Mouse (Mus musculus) granulocyte monocyte progenitor cell, adult 5-6 weeks (primary cell): Measurements from ENCODE around the gene Pi4k2a. TPM values are rescaled to one million over a fixed set of nuclear protein-coding genes. Genes with fewer than 3 reads are reported as not detected.

ENCODE experiments used
- ATAC-seq: replicated peaks from 2 replicates; pipeline ENCODE4 v1.8.0; 2016; ENCODE audit warnings: mild to moderate bottlenecking, moderate TSS enrichment, inconsistent platforms; ENCODE audit not compliant: poor library complexity, severe bottlenecking
- total RNA-seq, 2 experiments: library from RNA; stranded (forward) in 1 of 2; stranded (reverse) in 1 of 2; fragments of 200-712, 200-1000 nt in 1 of 2; fragments of >200 nt in 1 of 2; fragmentation: Nextera tagmentation in 1 of 2; gene quantifications; 2 replicates each; pipeline ENCODE4 v1.2.3; 2014 to 2017

Gene Pi4k2a
- total RNA-seq, 2 experiments from 2014 or later, result 6.7 to 19.1 TPM

GRCm38 (mm10) chr19:42157493-42158237 is 67.4 kb downstream of the Pi4k2a start:
- peak; percentile 94 for ATAC-seq

DNA sequence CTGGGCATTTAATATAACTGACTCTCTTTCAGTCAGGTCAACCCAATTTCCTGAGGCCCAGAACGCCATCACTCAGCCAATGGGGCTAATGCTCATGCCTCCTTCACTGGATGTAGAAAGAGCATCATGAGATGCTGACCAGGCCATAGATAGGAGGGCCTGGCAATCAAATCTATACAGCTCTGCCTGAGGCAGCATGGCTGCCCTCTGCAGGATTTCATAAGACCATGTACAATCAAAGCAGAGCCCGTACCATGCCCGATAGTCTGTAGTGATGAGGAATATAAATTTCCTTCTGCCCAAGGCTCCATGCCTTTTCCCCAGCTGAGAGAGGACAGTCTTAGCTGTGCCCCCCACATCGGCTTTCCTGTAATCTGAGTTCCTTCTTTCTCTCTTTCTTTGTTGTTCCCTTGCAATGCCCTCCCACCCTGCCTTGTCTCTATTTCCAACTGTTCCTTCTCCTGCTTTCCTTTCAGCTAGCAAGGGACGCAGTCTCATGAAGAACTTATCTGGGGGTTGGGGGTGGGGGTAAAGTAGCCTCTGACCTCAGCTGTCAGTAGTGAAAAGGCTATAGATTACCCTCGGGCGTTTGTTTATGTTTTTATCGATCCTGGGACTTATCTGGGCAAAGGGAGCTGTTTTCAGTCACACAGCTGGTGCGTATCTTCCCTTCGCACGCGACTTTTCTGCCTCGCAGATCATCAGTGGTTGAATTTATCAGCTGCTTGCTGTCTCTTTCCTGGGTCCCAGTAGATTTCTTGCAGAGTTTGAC is 68.2 kb downstream of the Pi4k2a start:
- peak; percentile 31 for ATAC-seq

DNA sequence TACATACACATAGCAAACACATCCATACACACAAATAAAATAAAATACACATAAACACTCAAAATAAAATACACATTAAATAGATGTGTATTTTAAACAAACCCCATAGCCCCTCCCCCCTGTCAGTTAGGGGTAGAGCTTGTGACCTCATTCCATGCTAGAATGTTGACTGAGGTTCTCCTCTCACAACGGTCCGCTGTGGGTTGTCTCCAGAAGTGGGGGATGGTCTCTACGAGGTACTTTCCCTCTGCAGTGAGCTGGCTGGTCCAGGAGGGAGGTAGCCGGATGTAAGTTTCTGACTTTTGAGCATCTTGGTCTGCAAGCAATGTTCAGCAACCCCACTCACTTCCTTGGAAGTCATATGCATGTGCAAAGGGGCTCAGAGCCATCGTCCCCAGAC is 73.5 kb downstream of the Pi4k2a start, which contains the start of gene Zfyve27:
TSS of gene Zfyve27 (plus strand) at position 188 of the 400 bp plus-strand sequence.
- ATAC-seq, result no peak

- no peak for ATAC-seq
Observed at GRCm38 (mm10) chr19:42164188-42164587, 73.9 kb downstream of the Pi4k2a start.

GRCm38 (mm10) chr19:42166130-42166529 is 75.9 kb downstream of the Pi4k2a start:
- ATAC-seq, result peak; percentile 18; the same call in 1 of the 2 replicates

DNA sequence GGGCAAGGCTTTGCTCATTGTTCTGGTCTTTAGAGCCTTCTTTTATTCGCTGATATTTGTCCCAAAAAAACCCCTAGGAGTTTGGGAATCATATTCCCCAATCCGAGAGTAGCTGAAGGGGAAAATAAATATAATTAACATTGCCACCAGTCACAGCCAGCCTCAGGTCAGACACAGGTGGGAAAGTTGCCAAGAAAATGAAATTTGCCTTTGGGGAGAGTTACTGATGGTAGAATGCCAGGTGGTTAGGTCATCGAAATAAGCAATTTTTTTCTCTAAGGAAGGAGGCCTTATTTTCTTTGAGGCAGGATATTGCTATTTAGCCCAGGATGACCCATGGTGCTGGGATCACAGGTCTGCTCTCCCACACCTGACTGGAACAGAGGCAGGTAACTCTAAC is 76.5 kb downstream of the Pi4k2a start:
- no peak for ATAC-seq

DNA sequence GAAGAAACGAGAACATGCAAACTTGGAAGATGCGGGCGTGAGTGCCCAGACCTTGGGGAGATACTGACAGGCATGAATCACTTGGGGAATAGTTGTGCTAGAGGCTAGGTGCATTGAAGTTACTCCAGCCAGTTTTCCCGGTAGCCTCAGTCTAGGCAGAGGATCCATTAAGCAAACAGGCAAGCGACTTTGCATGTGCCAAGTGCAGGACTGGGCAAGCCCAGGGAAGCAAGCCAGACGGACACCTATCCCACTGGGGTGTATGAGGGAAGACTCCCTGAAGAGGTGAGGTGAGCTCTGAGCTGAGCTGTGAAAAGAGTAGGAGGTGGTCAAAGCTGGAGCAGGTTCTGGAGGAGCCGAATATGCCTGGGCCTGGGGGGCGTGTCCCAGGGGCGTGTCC is 77.2 kb downstream of the Pi4k2a start:
- ATAC-seq, result no peak

DNA sequence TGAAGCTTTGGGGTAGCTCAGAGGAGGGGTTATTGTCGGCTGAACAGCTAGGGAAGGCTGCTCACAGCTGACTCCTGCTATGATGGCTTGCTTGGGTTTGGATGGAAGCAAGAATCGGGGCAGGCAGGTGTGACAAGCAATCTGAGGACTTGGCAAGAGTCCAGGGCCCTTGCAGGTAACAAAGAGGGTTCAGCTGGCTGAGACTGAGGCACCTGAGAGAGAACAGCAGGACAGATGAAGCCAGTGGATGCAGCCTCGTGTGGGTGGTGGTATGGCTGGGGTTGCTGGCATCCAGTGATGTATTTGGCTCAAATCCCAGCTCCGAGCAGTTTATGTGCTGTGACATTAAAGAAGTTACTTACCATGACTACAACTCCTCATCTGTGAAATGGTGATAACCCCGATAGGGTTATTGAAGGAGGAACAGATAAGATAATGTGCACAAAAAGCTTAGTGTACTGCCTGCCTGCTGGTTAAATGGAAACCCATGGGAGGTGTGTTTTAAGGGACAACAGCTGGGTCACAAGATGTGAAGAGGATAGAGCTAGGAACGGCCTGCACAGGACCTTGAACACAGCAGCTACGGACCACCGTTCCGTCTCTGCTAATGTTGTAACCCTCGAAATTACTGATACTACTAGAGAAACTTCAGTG is 79.2 kb downstream of the Pi4k2a start:
- no peak for ATAC-seq

- peak; percentile 87 for ATAC-seq
Observed at GRCm38 (mm10) chr19:42170025-42170969, 80.0 kb downstream of the Pi4k2a start.

Other genes starting within 250 kb of the Pi4k2a start
- 18.9 and 20.6 TPM in 2 replicates for gene Frat2, start 242.3 kb upstream of the Pi4k2a start, total RNA-seq (2014; fragmentation: Nextera tagmentation)
- 25.7 and 33.4 TPM in 2 replicates for gene Frat2, start 242.3 kb upstream of the Pi4k2a start, total RNA-seq (2017)
- 14.8 and 22.3 TPM in 2 replicates for gene Rrp12, start 194.3 kb upstream of the Pi4k2a start, total RNA-seq (2014; fragmentation: Nextera tagmentation)
- gene Rrp12, start 194.3 kb upstream of the Pi4k2a start, total RNA-seq (2017), result 18.1 and 20.1 TPM in 2 replicates
- gene Pgam1, start 178.5 kb upstream of the Pi4k2a start, total RNA-seq (2014; fragmentation: Nextera tagmentation), result 865 and 869 TPM in 2 replicates
- 502 and 504 TPM in 2 replicates for gene Pgam1, start 178.5 kb upstream of the Pi4k2a start, total RNA-seq (2017)
- gene Exosc1, start 157.0 kb upstream of the Pi4k2a start, total RNA-seq (2014; fragmentation: Nextera tagmentation), result 62.5 and 87.5 TPM in 2 replicates
- 69.5 and 82.4 TPM in 2 replicates for gene Exosc1, start 157.0 kb upstream of the Pi4k2a start, total RNA-seq (2017)
- 77.4 and 78.5 TPM in 2 replicates for gene Zdhhc16, start 157.0 kb upstream of the Pi4k2a start, total RNA-seq (2014; fragmentation: Nextera tagmentation)
- gene Zdhhc16, start 157.0 kb upstream of the Pi4k2a start, total RNA-seq (2017), result 42.4 and 47.2 TPM in 2 replicates
- gene Mms19, start 109.3 kb upstream of the Pi4k2a start, total RNA-seq (2014; fragmentation: Nextera tagmentation), result 56.9 and 59.4 TPM in 2 replicates
- gene Mms19, start 109.3 kb upstream of the Pi4k2a start, total RNA-seq (2017), result 36.2 and 37.4 TPM in 2 replicates
- gene Ubtd1, start 108.7 kb upstream of the Pi4k2a start, total RNA-seq (2014; fragmentation: Nextera tagmentation), result 25.4 and 38.5 TPM in 2 replicates
- 6.4 and 9.5 TPM in 2 replicates for gene Ubtd1, start 108.7 kb upstream of the Pi4k2a start, total RNA-seq (2017)
- not detected in 2 replicates for gene Ankrd2, start 54.5 kb upstream of the Pi4k2a start, total RNA-seq (2014; fragmentation: Nextera tagmentation)
- not detected in 2 replicates for gene Ankrd2, start 54.5 kb upstream of the Pi4k2a start, total RNA-seq (2017)
- gene Hoga1, start 44.9 kb upstream of the Pi4k2a start, total RNA-seq (2014; fragmentation: Nextera tagmentation), result not detected in 2 replicates
- not detected in 2 replicates for gene Hoga1, start 44.9 kb upstream of the Pi4k2a start, total RNA-seq (2017)
- not detected in 2 replicates for gene 4933411K16Rik, start 38.2 kb upstream of the Pi4k2a start, total RNA-seq (2014; fragmentation: Nextera tagmentation)
- gene 4933411K16Rik, start 38.2 kb upstream of the Pi4k2a start, total RNA-seq (2017), result not detected in 2 replicates
- gene Morn4, start 4.1 kb upstream of the Pi4k2a start, total RNA-seq (2014; fragmentation: Nextera tagmentation), result 1.5 and 2.5 TPM in 2 replicates
- gene Morn4, start 4.1 kb upstream of the Pi4k2a start, total RNA-seq (2017), result 0.09 and 0.72 TPM in 2 replicates
- 9.9 and 12.0 TPM in 2 replicates for gene Avpi1, start 38.6 kb downstream of the Pi4k2a start, total RNA-seq (2014; fragmentation: Nextera tagmentation)
- 4.5 and 10.7 TPM in 2 replicates for gene Avpi1, start 38.6 kb downstream of the Pi4k2a start, total RNA-seq (2017)
- 15.1 and 19.7 TPM in 2 replicates for gene Marveld1, start 56.9 kb downstream of the Pi4k2a start, total RNA-seq (2014; fragmentation: Nextera tagmentation)
- 13.2 and 13.9 TPM in 2 replicates for gene Marveld1, start 56.9 kb downstream of the Pi4k2a start, total RNA-seq (2017)
- 34.6 and 35.5 TPM in 2 replicates for gene Zfyve27, start 73.5 kb downstream of the Pi4k2a start, total RNA-seq (2014; fragmentation: Nextera tagmentation)
- gene Zfyve27, start 73.5 kb downstream of the Pi4k2a start, total RNA-seq (2017), result 21.1 and 26.4 TPM in 2 replicates
- not detected in 2 replicates for gene Sfrp5, start 111.8 kb downstream of the Pi4k2a start, total RNA-seq (2014; fragmentation: Nextera tagmentation)
- gene Sfrp5, start 111.8 kb downstream of the Pi4k2a start, total RNA-seq (2017), result not detected in 2 replicates
- gene Golga7b, start 157.1 kb downstream of the Pi4k2a start, total RNA-seq (2014; fragmentation: Nextera tagmentation), result not detected in 2 replicates
- gene Golga7b, start 157.1 kb downstream of the Pi4k2a start, total RNA-seq (2017), result not detected in 2 replicates